Mouse (Mus musculus) kidney, adult 2 months (tissue): ENCODE measurements around the gene Nampt.

Source experiments
- CTCF ChIP-seq: fragments of 200-500 bp; conservative IDR thresholded peaks from 2 replicates; pipeline ENCODE4 v1.5.1; 2011; ENCODE audit warnings: low read depth, mild to moderate bottlenecking, control low read depth, low read length, moderate library complexity, mixed read lengths; ENCODE audit not compliant: insufficient read depth, insufficient read length
- POLR2A ChIP-seq: fragments of 200-500 bp; IDR thresholded peaks from one replicate; pipeline ENCODE4 v1.6.1; 2011; ENCODE audit warnings: low read depth, low read length, control low read depth

- TF ChIP-seq POLR2A (peak; percentile 88), CTCF (no peak)
Measured at GRCm38 (mm10) chr12:32819823-32820605, 669 bp downstream of the Nampt start.
